In the genomic region with DNA sequence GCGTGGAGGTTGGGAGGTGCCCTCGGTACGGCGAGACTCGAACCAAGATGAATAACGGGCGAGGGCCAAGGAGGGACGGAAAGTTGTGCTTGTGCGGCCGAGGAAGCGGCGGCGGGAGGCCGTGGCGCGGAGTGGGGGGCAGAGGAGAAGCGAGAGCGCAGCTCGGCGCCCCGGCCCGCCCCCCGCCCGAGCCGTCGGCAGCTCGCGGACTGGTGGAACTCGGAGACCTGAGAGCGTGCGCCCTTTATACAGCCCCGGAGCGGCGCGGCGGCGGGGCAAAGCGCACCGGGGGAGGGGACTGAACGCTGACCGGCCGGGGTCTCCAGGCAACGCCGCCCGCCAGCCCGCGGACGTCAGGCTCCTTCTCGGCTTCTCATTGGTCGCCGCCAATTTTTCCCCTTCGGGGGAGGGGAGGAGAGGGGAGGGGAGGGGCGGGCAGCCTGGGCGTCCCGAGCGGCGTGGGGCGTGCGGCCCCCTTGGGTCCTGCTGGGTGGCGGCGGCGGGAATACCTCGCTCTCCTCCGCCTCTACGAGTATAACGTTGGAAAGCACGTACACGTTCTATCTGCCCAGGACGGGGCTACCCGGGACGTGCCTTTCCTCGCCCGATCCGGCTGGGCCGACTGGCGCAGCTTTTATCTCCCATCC, we compare ENCODE assay signal across 8 mouse cellular contexts. TPM values are rescaled to one million over a fixed set of nuclear protein-coding genes. Genes with fewer than 3 reads are reported as not detected.
DNase-seq lines count a peak whose midpoint lies in the region; ATAC-seq and TF ChIP-seq lines count a peak whose summit lies in the region.

A gene (minus strand): TSS at position 221 of the 647 bp plus-strand sequence.

- H3K79me2 ChIP-seq in CH12.LX (replicated peaks; ENCODE audit: control insufficient read depth, extremely low read depth, insufficient read depth, poor library complexity, severe bottlenecking) = peaks cover 19% of the 10 kb centered on the region

- H3K9ac ChIP-seq in CH12.LX (ENCODE audit: insufficient read depth, low read depth) = peak within 1 kb of the TSS; percentile 75
- H3K9ac ChIP-seq in forebrain, embryonic 12.5 days = peak within 1 kb of the TSS; percentile 87
- H3K9ac ChIP-seq in heart, embryonic 16.5 days (ENCODE audit: low read length) = peak within 1 kb of the TSS; percentile 90
- peak within 1 kb of the TSS; percentile 92 for H3K9ac ChIP-seq in liver, embryonic 15.5 days
- peak within 1 kb of the TSS; percentile 90 for H3K9ac ChIP-seq in neural tube, embryonic 11.5 days (ENCODE audit: low read length)
- H3K9ac ChIP-seq in stomach, embryonic 16.5 days (ENCODE audit: low read length) = peak within 1 kb of the TSS; percentile 98

- WGBS in forebrain, embryonic 12.5 days = under 1% methylated on average over 69 of the region's 76 CpGs
- under 1% methylated on average over 58 of the region's 76 CpGs for WGBS in heart, embryonic 16.5 days
- WGBS in liver, embryonic 15.5 days (ENCODE audit: insufficient replicate concordance) = under 1% methylated on average over 75 of the region's 76 CpGs
- WGBS in neural tube, embryonic 11.5 days = 0% methylated on average over 54 of the region's 76 CpGs
- WGBS in stomach, embryonic 16.5 days = under 1% methylated on average over 76 of the region's 76 CpGs

- TF ChIP-seq RAD21 in CH12.LX (IDR thresholded peaks at IDR 0.05; ENCODE audit: low read depth, low read length) = no peak

- TF ChIP-seq POLR2A in CH12.LX (IDR thresholded peaks at IDR 0.05; ENCODE audit: low read depth, low read length) = peak; percentile 91

- DNase-seq in CH12.LX (ENCODE audit: extremely low read depth) = peak; percentile 85
- DNase-seq in c-Kit-positive CD71-negative TER-119-negative erythroid progenitor cells, embryonic 14.5 days (ENCODE audit: low read depth) = peak; percentile 82
- peak; percentile 97 to 98 for DNase-seq in kidney, postnatal 36 days
- DNase-seq in neural tube, embryonic 11.5 days (ENCODE audit: low spot score) = peak; percentile 95

- peaks cover 15 to 63% of the 10 kb centered on the region in 2 experiments for H3K36me3 ChIP-seq in CH12.LX (replicated peaks in 1 of 2; ENCODE audit: control insufficient read depth in 1 of 2, insufficient read depth in 1 of 2, low read length in 1 of 2)
- H3K36me3 ChIP-seq in forebrain, embryonic 12.5 days (replicated peaks) = peaks cover 19% of the 10 kb centered on the region
- no peaks in the 10 kb centered on the region; the same call in 1 of the 2 replicates for H3K36me3 ChIP-seq in heart, embryonic 16.5 days (ENCODE audit: control insufficient read depth, insufficient read depth)
- H3K36me3 ChIP-seq in liver, embryonic 15.5 days (replicated peaks) = peaks cover 24% of the 10 kb centered on the region
- H3K36me3 ChIP-seq in neural tube, embryonic 11.5 days (ENCODE audit: control insufficient read depth, insufficient read depth, low read length) = peaks cover 8% of the 10 kb centered on the region
- H3K36me3 ChIP-seq in stomach, embryonic 16.5 days (ENCODE audit: control insufficient read depth, insufficient read depth, low read length) = no peaks in the 10 kb centered on the region

- peak within 1 kb of the TSS; percentile 40 for H3K4me2 ChIP-seq in CH12.LX (ENCODE audit: insufficient read depth, low read depth, poor library complexity, severe bottlenecking)
- H3K4me2 ChIP-seq in forebrain, embryonic 12.5 days = peak within 1 kb of the TSS; percentile 84
- peak within 1 kb of the TSS; percentile 99 for H3K4me2 ChIP-seq in heart, embryonic 16.5 days (ENCODE audit: low read depth, low read length)
- H3K4me2 ChIP-seq in liver, embryonic 15.5 days = peak within 1 kb of the TSS; percentile 98
- H3K4me2 ChIP-seq in neural tube, embryonic 11.5 days (ENCODE audit: low read depth) = peak within 1 kb of the TSS; percentile 86
- H3K4me2 ChIP-seq in stomach, embryonic 16.5 days (ENCODE audit: low read depth, low read length) = peak within 1 kb of the TSS; percentile 98

- peaks cover 3 to 39% of the 10 kb centered on the region in 2 experiments; a peak in 3 of 4 replicates for H3K4me1 ChIP-seq in CH12.LX (ENCODE audit: control insufficient read depth in 1 of 2, insufficient read depth in 2 of 2)
- H3K4me1 ChIP-seq in forebrain, embryonic 12.5 days = peaks cover 41% of the 10 kb centered on the region
- H3K4me1 ChIP-seq in heart, embryonic 16.5 days (ENCODE audit: control insufficient read depth, insufficient read depth, low read length) = peaks cover 31% of the 10 kb centered on the region
- H3K4me1 ChIP-seq in liver, embryonic 15.5 days (replicated peaks) = peaks cover 50% of the 10 kb centered on the region
- peaks cover 24% of the 10 kb centered on the region for H3K4me1 ChIP-seq in neural tube, embryonic 11.5 days (ENCODE audit: control insufficient read depth, insufficient read depth, low read length)
- peaks cover 27% of the 10 kb centered on the region for H3K4me1 ChIP-seq in stomach, embryonic 16.5 days (ENCODE audit: control insufficient read depth, insufficient read depth, low read length)

- peak within 1 kb of the TSS; percentile 91 for H3K27ac ChIP-seq in CH12.LX (ENCODE audit: insufficient read depth, low read depth)
- H3K27ac ChIP-seq in forebrain, embryonic 12.5 days = peak within 1 kb of the TSS; percentile 96
- H3K27ac ChIP-seq in heart, embryonic 16.5 days (ENCODE audit: low read length) = peak within 1 kb of the TSS; percentile 99
- H3K27ac ChIP-seq in liver, embryonic 15.5 days (replicated peaks) = peak within 1 kb of the TSS; percentile 96
- H3K27ac ChIP-seq in neural tube, embryonic 11.5 days (ENCODE audit: low read depth, low read length) = peak within 1 kb of the TSS; percentile 91
- peak within 1 kb of the TSS; percentile 100 for H3K27ac ChIP-seq in stomach, embryonic 16.5 days (ENCODE audit: low read length)

- peak within 1 kb of the TSS; percentile 76 to 84 (median 80) for H3K4me3 ChIP-seq in CH12.LX (replicated peaks in 1 of 3; ENCODE audit: low read depth in 2 of 3, low read length in 2 of 3, poor library complexity in 1 of 3)
- H3K4me3 ChIP-seq in forebrain, embryonic 12.5 days (replicated peaks) = peak within 1 kb of the TSS; percentile 68
- peak within 1 kb of the TSS; percentile 85 for H3K4me3 ChIP-seq in heart, embryonic 16.5 days (ENCODE audit: low read length)
- H3K4me3 ChIP-seq in liver, embryonic 15.5 days (replicated peaks) = peak within 1 kb of the TSS; percentile 85
- peak within 1 kb of the TSS; percentile 79 for H3K4me3 ChIP-seq in neural tube, embryonic 11.5 days (ENCODE audit: low read depth, low read length)
- H3K4me3 ChIP-seq in stomach, embryonic 16.5 days (replicated peaks; ENCODE audit: low read length) = peak within 1 kb of the TSS; percentile 90

- no peak for TF ChIP-seq CTCF in CH12.LX (conservative IDR thresholded peaks at IDR 0.05 in 1 of 2, IDR thresholded peaks at IDR 0.05 in 1 of 2; ENCODE audit: low read depth in 2 of 2, low read length in 2 of 2)

- peak; percentile 90 for ATAC-seq in forebrain, embryonic 12.5 days (ENCODE audit: low FRiP score)
- ATAC-seq in heart, embryonic 16.5 days (replicated peaks; ENCODE audit: extremely low read depth, insufficient read depth, low FRiP score) = peak; percentile 86
- ATAC-seq in liver, embryonic 15.5 days (ENCODE audit: insufficient read depth) = peak; percentile 67
- ATAC-seq in neural tube, embryonic 11.5 days (ENCODE audit: insufficient read depth, low FRiP score, low TSS enrichment) = peak; percentile 86
- peak; percentile 90 for ATAC-seq in stomach, embryonic 16.5 days (ENCODE audit: insufficient read depth, low FRiP score)

- peaks cover 10% of the 10 kb centered on the region for H3K9me3 ChIP-seq in CH12.LX (replicated peaks; ENCODE audit: low read length)
- no peaks in the 10 kb centered on the region for H3K9me3 ChIP-seq in forebrain, embryonic 12.5 days
- no peaks in the 10 kb centered on the region for H3K9me3 ChIP-seq in heart, embryonic 16.5 days (replicated peaks; ENCODE audit: control insufficient read depth, low read length)
- no peaks in the 10 kb centered on the region for H3K9me3 ChIP-seq in liver, embryonic 15.5 days (replicated peaks)
- H3K9me3 ChIP-seq in neural tube, embryonic 11.5 days (ENCODE audit: control insufficient read depth, low read length) = no peaks in the 10 kb centered on the region
- H3K9me3 ChIP-seq in stomach, embryonic 16.5 days (replicated peaks; ENCODE audit: control insufficient read depth, low read length) = no peaks in the 10 kb centered on the region

- dilution Hi-C loops in CH12.LX (cut with MboI; ENCODE audit: extremely low pct_ligation_motif_present, extremely low pct_unique_long_range_greater_than_20kb, low sequenced_read_pairs) = no loop called here

- in situ Hi-C loops in CH12.LX (cut with MboI; ENCODE audit: low pct_ligation_motif_present, low pct_unique_long_range_greater_than_20kb, low sequenced_read_pairs) = no loop called here

- no peak for TF ChIP-seq EP300 in CH12.LX (IDR thresholded peaks at IDR 0.05; ENCODE audit: low read length)

- no peaks in the 10 kb centered on the region for H3K27me3 ChIP-seq in CH12.LX (replicated peaks)
- H3K27me3 ChIP-seq in forebrain, embryonic 12.5 days = peaks cover 5% of the 10 kb centered on the region; the same call in 1 of the 2 replicates
- no peaks in the 10 kb centered on the region for H3K27me3 ChIP-seq in heart, embryonic 16.5 days (ENCODE audit: control insufficient read depth, insufficient read depth, low read length)
- no peaks in the 10 kb centered on the region for H3K27me3 ChIP-seq in liver, embryonic 15.5 days
- no peaks in the 10 kb centered on the region for H3K27me3 ChIP-seq in neural tube, embryonic 11.5 days (ENCODE audit: control insufficient read depth, insufficient read depth, low read length)
- no peaks in the 10 kb centered on the region for H3K27me3 ChIP-seq in stomach, embryonic 16.5 days (ENCODE audit: control insufficient read depth, insufficient read depth, low read length)

TF ChIP-seq in CH12.LX, 34 proteins besides CTCF, POLR2A, EP300 and RAD21 (continues in another document):
- TF ChIP-seq USF1 (IDR thresholded peaks at IDR 0.05; ENCODE audit: low read depth, low read length) (no peak), MEF2A (IDR thresholded peaks at IDR 0.05; ENCODE audit: borderline replicate concordance, low read depth, low read length) (no peak), TBP (conservative IDR thresholded peaks at IDR 0.05; ENCODE audit: low read depth, low read length) (peak; percentile 78; the same call in 1 of the 2 replicates), MAZ (IDR thresholded peaks at IDR 0.05; ENCODE audit: low read depth, low read length) (no peak), MAFK (IDR thresholded peaks at IDR 0.05; ENCODE audit: insufficient replicate concordance, low read length) (no peak), PAX5 (IDR thresholded peaks at IDR 0.05; ENCODE audit: low read length) (no peak)

RNA-seq across cellular contexts. Expression of the gene that starts here (rescaled TPM):
- 9.0 and 10.3 TPM in 2 replicates for total RNA-seq in CH12.LX (2012; rRNA removed)
- 8.5 and 8.9 TPM in 2 replicates for total RNA-seq in CH12.LX (2014; rRNA removed)
- polyA plus RNA-seq in CH12.LX (2012; ENCODE audit: insufficient read length, low read depth) = 18.5 and 24.2 TPM in 2 replicates
- polyA plus RNA-seq in forebrain, embryonic 12.5 days (2016; fragmentation: Nextera tagmentation; extraction: Ambion mirVana) = 9.7 and 10.6 TPM in 2 replicates
- polyA plus RNA-seq in heart, embryonic 16.5 days (2015; fragmentation: Nextera tagmentation; extraction: Ambion mirVana) = 5.9 and 7.7 TPM in 2 replicates
- 6.8 and 7.4 TPM in 2 replicates for polyA plus RNA-seq in liver, embryonic 15.5 days (2015; fragmentation: Nextera tagmentation; extraction: Ambion mirVana)
- polyA plus RNA-seq in neural tube, embryonic 11.5 days (2014; fragmentation: Nextera tagmentation; extraction: Ambion mirVana) = 14.0 and 15.5 TPM in 2 replicates
- polyA plus RNA-seq in stomach, embryonic 16.5 days (2015; fragmentation: Nextera tagmentation; extraction: Ambion mirVana) = 12.7 and 14.5 TPM in 2 replicates

Comparison
In these comparisons a context has a peak if more than half of its experiments do, and no peak if none do; other contexts are left out.
1. Peak in every context shown above with its lines: DNase-seq, ATAC-seq, H3K4me3 ChIP-seq and H3K27ac ChIP-seq.
2. H3K4me2 ChIP-seq: peak in every context shown above with its lines; median percentile 99 in heart, embryonic 16.5 days; 98 in liver, embryonic 15.5 days; 98 in stomach, embryonic 16.5 days; 86 in neural tube, embryonic 11.5 days; 84 in forebrain, embryonic 12.5 days; 40 in CH12.LX.